Mouse (Mus musculus) embryo, embryonic 11.5 days (tissue): ENCODE results near the gene Ghr.

Experiments
- DNase-seq: peaks from one replicate; pipeline ENCODE4 v3.0.0-alpha.2; 2012; ENCODE audit warnings: low read depth, low spot score

Ghr gene

GRCm38 (mm10) chr15:3449564-3449963 is 133.7 kb downstream of the Ghr start:
- DNase-seq = no peak

DNA sequence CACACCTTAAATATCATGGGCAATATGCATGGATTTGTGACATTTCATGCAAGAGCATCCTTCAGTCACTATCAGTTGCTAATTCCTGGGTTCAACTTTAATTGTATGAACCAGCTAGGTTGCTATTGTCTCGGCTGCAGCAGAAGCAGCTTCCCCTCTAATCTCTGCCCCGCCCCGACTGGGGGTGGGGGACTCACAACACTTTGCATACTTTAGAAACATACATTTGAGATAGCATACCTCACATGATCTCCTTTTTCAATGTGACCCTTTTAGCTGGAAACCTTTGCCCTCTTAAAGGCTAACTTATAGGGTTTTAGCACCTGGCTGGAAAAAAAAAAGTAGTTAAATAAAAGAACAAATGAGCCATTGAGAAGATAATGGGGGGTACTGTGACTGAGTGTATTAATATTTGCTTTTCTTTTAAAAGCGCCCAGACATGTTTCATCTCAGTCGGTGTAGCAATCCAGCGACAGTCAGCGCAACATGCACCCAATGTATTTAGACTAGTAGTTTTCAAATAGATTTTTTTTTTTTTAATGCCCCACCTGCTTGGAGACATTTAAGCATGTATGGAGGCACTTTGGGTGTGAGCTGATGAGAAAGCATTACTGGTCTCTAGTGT is 137.9 kb downstream of the Ghr start:
- no peak for DNase-seq

GRCm38 (mm10) chr15:3444448-3445020 is 138.8 kb downstream of the Ghr start:
- DNase-seq = no peak

DNA sequence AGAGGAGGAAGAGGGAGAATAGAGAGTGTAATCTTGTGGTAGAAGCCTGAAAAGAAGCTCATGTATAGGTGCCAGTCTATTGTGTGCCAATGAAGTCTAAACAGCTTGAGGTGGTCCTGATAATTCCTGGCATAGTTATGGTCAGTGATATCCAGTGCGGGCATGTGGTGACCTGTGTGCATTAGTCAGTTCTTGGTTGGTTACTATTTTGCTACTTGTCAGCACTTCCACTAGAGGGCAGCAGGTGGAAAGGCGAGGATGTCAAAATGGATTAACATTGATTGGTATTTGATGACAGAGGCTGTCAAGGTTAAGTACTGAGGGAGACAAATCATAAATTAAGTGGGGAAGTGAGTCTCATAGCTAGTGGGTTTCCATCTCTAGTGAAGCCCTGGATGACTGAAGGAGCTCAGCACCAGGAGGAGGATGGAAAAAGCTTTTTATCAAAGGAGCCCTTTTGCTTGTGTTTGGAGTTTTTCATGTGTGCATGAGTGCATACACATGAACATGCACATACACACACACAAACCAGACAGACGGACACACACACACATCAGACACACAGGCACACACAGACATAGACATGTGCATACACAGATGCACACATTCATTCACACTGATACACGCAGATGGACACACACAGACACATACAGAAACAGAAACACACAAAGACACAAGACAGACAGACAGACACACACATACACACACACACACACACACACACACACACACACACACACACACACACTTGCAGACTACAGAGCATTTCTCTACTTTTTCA is 141.6 kb downstream of the Ghr start:
- no peak for DNase-seq

DNA sequence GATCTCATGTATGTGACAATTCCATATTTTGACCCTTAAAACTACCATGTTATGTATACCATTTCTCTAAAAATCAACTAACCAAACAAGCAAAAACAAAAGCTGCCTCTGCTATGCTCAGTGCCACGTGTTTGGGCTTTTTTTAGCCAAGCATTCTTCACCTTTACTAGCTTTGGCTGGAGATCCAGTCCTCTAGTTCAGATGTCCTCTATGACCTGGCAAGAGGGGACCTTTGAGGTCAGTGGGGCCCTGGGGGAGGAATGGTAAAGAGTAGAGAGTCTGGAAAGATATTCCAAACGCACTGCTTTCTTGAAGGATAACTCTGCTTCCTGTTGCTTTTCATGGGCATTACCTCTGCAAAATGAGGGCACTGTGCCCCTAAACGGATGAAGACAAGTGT is 145.9 kb downstream of the Ghr start:
- DNase-seq = no peak

GRCm38 (mm10) chr15:3435637-3436036 is 147.7 kb downstream of the Ghr start:
- no peak for DNase-seq

- no peak for DNase-seq
Observed at GRCm38 (mm10) chr15:3434461-3434860, 148.8 kb downstream of the Ghr start.

GRCm38 (mm10) chr15:3433281-3433680 is 150.0 kb downstream of the Ghr start:
- DNase-seq = peak; percentile 22

DNA sequence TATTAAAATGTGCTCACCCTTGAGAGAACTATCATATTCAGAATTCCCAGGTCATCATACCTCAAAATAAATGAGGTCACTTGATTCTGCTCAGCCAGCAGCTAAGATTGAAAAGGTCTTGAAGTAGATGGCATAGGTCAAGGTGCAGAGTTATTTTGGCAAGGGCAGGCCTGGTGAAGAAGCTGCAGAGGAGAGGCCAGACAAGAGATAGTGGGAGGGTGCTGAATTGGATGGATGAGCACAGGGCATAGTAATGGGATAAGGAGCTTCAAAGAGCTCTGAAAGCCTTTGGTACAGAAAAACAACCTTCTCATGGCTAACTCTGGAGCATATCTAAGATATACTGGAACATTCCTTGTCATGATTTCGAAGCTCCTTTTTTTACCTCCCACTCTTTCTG is 150.5 kb downstream of the Ghr start:
- no peak for DNase-seq

- DNase-seq = no peak
Observed at GRCm38 (mm10) chr15:3429417-3429816, 153.9 kb downstream of the Ghr start.

DNA sequence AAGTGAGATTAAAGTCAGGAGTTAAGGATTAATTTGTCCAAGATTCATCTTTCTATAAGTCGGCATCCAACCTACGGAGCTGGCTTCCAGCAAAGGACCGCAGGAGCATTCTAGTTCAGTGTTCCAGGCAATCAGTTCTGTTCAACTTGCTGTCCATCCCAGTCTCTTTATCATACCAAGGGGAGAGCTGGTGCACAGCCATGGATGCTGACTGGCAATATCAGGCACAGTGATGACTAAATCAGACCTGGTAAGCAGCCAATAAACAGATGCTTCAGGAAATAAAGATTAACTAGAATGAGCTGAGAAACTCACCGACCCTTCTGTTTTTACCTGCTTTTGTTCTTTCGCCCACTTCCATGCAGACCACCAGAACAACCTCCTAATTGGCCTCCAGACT is 154.3 kb downstream of the Ghr start:
- no peak for DNase-seq

GRCm38 (mm10) chr15:3426401-3426800 is 156.9 kb downstream of the Ghr start:
- no peak for DNase-seq

- DNase-seq = no peak
Observed at GRCm38 (mm10) chr15:3423177-3423576, 160.1 kb downstream of the Ghr start.

- DNase-seq = no peak
Observed at GRCm38 (mm10) chr15:3417699-3418098, 165.6 kb downstream of the Ghr start.

DNA sequence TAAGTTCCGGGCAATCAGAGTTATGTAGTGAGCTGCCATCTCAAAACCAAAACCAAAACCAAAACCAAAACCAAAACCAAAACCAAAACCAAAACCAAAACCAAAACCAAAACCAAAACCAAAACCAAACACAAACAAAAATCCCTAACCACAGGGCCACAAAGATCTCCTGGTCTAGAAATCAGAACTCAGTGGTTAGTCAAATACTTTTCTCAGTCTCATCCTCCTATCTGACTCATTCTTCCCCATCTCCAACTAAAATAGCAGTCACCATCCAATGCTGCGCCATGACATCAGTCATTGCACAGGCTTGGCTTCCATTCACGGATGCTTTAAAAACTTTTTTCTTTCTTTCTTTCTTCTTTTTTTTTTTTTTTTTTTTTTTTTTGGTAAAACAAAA is 170.2 kb downstream of the Ghr start:
- DNase-seq = no peak

DNA sequence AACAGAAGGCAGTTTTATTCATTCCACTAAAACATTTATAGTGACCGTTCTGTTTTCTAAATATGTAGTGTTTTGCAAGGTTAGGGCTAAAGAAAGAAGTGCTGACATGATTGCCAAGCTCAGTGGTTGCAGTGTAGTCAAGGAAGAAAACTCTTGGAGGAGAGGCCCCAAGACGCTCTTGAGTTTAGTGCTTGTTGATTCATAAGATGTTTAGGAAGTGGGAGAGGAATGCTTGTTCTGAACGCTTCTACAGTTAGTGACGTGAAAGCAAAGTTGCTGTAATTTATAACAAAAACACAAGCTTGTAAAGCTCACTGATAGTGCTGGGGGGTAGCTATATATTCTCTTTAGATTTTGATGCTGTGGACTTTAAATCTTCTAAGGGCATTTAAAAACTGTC is 174.8 kb downstream of the Ghr start:
- DNase-seq = no peak

DNA sequence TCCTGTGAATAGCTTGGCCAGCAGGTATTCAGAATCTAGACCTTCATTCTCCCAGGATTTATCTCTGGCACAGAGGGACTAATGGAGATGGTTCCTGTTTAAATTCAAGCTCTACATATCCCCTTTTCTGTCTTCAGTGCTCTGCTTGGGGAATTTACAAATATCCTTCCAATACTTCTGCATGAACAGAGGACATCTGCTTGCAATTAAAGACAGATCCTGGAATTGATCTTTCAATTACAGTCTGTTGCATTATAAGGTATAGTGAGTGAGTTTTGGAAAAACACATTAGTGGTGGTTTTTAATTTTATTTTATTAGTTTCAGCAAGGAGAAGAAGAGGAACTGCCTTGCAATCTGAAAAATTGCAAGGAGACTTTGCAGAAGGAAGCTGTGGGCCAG is 184.1 kb downstream of the Ghr start:
- DNase-seq = no peak

DNA sequence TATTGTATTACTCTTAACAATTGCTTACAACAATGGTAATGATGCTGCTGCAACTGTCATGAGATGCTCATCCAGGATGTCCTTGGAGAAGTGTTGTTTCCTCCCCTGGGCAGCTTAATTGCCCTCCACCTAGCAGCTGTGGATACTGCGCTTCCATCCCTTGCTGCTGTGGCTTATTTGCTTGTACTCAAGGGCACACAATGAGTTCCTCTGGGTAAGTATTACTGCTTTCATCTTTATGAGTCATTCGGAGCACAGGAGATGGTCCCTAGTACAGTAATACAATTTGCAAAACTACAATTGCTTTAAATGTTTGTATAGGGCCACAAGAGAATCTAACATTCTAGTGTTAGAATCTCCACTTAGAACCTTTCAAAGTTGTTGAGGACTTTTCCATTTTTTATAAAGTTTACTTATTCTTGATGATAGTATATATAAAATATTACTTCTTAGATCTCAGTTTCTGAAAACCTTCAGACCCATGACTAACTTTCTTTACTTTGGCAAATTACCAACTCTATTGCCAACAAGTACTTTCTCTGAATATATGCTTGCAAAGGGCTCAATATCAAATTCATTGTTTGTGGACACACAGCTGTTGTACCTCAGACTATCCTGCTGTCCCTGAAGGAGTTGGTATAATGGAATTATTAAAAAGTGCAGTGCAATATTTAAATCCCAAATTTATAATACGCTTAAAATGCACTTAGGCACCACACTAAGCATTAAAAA is 185.8 kb downstream of the Ghr start:
- no peak for DNase-seq

GRCm38 (mm10) chr15:3396149-3396548 is 187.1 kb downstream of the Ghr start:
- no peak for DNase-seq

DNA sequence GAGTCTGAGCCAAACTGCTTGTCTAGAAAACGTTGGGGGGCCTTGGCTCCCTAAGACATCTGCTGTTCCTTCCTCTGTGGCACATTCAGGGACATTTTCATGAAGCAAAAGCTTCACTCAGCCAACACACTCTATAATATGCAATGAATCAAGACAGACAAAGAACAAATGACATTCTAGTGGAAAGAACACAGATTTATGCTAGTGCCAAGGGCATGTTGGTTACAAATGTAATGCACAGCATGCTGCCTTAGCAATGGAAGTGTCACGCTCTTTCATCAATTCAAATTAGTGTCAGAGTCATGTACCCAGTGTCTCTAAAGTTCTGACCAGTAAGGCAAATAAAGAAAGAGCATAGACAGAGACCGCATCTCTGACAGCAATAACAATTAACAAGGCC is 187.6 kb downstream of the Ghr start:
- no peak for DNase-seq

DNA sequence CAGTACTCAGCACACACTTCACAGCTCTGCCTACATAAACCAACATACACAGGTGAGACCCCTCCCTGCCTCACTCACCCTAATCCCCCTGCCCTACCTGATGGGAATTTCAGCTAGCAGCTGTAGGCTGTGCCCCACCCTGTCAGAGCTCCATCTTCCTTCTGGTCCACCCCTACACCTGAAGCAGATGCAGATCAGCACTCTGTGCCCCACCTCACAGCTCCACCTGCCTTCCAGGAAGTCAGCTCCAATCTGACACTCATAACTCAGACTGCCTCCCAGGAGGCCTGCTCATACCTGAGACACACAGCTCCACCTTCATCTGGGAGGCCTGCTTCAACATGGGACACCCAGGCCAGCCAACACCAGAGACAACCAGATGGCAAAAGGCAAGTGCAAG is 192.6 kb downstream of the Ghr start:
- no peak for DNase-seq

DNA sequence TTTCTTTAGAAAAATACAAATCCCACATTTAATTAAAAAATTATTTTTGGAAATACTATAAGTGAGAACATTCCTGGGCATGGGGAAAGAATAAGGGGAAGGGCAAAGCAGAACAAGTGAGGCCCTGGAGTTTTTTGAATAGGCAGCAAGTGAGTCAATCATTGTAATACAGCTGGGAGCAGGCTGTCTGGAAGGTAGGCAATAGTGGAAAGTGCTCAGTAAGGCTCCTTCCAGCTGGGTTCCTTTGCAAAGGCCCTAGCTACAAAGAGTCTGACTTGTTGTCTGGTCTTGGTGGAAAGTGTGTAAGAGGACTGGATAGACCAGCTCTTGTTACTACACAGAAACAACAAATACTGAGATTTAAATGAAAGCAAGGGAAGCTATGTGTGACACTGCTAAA is 194.3 kb downstream of the Ghr start:
- DNase-seq = no peak
